Mouse (Mus musculus) c-Kit-positive CD71-positive TER-119-negative erythroid progenitor cells, embryonic 14.5 days (primary cell): ENCODE results near the gene Lman1l.

ENCODE experiments used
- DNase-seq: peaks from one replicate; pipeline ENCODE4 v3.0.0-alpha.2; 2013; ENCODE audit warnings: low read depth

Gene Lman1l

DNA sequence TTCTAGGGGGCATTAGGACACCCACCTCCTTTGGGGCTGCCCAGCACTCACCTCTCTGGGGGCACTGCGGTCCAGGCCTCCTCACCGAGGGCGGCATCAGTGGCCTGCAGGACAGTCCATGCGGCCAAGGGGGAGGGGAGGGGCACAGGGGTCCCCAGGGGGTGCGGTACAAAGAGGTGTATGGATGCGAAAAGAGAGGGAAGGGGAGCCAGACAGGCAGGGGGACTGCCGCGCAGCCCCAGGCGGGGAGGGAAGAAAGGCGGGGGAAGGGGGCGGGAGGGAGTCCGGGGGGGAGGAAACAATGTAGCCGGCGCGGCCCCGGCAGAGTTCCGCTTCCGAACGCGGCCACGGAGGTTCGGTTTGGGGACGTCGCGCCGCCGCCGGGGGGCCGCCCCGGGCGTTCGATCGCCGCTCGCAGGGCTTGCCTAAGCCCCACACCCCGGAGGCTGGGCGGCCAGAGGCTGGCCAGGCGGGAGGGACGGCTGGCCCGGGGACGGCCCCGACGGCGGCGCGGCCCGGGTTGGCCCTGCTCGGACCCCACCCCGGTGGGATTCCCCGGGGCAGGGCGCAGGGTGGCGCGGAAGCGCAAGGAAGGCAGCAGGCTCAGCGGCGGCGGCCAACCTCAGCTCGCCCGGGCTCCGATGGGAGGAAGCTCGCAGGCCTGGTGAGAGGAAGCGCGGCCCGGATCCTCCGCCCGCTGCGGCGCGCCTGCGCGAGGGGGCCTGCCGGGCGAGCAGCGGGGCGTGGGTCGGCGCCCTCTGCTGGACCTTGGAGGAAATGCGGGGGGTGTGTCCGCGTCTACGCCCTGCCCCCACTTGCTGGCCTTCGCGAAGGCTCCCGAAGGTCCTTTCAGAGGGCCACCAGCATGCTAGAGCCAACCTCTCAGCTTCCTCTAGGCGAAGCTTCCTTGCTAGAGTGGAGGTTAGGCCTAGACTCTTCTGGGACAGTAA, 24.6 kb upstream of the Lman1l start:
- DNase-seq, result peak; percentile 70

DNA sequence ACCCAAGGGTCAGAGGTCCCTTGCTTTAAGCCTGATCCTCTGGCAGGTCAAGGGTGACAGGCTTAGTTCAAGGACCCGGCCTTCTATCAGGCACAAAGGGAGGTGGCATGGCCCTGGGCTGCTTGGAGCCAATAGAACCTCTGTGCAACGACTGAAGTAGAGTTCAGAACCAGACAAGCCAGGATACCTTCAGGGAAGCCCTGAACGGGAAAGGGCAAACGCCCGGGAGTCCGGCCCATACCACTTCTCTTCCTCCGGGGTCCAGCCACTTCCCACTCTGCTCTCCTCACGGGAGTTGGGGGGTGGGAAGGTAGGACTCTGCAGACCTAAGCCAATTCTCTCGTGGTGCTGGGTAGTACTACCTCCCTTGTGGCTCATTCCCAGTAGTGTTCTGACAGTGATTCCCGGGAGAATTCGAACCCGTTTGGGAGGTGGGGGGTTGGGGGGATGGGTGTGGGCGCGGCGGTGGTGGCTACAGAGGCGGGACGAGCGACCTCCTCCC, 23.9 kb upstream of the Lman1l start:
- no peak for DNase-seq

DNA sequence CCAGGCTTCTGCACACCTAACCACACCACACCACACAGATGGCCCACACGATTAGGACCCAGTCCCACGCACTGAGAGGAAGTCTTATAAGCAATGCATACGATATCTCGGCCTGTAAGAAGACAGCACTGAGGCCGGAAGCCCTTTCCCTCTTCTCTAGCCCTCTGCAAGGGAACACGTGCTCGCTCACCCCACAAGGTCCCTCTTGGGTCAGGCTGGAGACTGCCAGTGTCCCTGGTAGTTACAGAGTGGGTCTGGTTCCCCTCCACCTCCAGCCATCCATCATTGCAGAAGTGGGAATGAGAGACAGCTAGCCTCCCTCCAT, 23.2 kb upstream of the Lman1l start:
- DNase-seq, result no peak

DNA sequence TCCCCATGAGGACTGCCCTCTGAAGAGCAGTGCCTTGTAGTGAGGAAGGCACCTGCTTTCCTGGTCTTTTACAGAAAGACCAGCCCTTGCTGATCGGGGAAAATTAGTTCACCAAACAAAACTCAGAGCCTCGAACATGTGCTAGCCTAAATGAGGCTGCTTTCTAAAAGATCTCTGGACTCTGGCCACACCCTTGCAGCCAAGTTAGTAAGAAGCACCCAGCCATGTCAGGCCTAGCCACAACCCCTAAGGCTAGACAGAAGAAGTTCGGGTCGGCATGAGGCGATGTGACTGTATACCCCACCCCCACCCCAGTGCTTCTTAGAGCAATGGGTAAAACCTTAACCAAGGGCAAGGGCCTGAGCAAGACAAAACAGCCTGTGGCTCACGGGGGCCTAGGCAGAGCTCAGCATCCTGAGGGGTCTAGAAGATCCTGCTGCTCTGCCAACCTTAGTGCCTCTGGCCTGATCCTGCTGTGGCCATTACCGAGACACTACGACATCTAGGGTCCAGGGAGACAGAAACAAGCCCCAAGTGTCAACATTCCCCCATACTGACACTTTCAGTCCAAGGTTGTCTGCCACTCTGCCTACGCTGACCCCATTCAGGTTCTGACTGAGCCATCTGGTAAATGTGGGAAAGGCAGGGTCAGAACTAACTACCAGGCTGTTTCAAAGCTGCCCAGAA, 22.7 kb upstream of the Lman1l start:
- no peak for DNase-seq

DNA sequence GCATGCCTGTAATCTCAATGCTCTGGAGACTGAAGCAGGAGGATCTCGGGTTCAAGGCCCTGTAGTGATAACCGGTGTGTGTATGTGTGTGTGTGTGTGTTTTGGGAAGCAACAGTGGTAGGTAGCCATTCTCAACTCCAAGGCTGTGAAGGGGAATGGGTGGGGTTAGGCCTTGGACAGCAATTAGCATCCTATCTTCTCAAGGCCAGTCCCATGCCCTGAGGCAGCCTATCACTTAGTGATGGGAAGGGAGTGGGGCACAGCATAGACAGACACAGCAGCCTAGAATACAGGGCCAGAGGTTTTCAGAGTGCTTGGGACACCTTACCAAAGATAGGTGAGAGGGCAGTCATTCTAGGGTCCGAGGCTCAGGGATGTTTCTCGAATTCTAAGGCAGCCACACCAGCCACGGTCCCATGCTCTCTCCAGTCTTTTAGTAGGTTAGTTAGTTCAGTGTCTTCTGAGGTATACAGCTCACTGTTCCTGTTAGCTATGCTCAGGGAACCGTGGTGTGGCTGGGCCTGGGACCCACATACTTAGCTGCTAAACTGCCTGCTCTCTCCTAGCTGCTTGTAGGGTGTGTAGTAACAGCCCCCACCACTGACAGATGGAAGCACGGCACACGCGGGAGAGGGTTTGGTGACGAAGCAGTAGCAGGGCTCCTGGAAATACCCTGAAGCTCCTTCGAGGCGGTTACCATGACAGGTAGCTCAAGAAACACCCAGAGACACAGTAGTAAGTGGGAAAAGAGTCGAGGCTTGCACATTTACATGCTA, 21.4 kb upstream of the Lman1l start:
- no peak for DNase-seq

DNA sequence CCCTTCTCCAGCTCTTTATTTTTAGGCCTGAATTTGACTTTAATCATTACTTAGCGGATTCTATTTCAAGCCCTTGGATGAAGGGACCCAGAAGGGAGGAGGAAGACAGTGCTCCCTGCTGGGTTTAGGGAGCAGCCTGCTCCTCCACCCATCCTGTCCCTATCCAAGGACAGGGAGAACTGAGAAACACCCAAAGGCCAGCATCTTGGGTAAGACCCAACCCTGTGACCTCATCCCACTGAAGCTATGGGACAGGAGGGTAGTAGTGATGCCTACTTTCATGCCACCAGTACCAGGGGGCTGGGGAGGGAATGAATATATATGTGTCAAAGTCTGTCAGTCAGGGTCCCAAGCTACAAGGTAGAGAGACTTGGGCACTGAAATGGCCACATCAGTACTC, 20.4 kb upstream of the Lman1l start:
- no peak for DNase-seq

DNA sequence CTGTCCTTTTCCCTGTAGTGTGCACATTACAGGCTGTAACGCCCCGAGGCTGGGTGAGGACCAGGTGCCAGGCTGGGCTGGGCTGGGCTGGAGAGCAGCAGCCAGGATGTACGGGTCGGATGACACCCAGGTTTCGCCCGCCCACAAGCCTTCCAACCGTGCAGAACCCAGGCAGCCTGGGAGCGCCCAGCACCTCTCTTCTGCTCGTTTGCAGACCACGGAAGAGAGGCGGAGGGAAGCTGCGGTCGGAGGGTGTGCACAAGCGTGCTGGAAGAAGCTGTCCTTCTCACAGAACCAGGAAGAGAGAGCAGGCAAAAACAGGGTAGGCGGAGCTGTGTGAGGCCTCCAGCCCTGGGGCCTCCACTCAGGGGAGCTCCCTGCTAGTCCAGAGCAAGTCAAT, 19.8 kb upstream of the Lman1l start:
- no peak for DNase-seq

DNA sequence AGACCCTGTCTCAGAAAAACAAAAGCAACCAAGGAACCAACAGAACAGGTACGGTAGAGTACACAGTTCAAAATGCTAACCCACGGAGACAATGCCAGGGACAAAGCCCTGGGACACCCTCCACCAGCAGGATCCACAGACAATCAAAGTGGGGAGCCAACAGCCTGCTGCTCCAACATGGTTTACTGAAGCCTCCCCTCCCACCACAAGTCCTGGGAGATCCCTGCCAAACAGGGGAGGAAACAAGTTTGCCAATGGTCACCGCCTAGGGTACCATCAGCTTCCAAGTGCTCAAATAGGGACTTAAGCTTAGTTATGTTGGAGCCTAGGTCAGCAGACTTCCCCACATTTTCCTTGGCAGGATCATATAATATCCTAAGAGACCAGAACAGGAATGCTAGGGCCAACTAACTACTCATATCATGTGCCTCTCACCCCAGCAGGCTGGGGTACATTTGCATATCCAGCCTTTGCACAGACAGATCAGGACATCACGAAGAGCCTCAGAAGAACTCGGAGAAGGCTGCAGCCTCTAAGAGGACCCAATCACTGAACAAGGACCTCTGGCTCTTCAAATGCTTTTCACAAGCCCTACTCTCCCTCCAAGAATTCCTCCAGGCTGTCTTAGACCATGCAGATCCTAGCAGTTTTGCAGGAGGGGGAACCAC, 19.2 kb upstream of the Lman1l start:
- DNase-seq, result no peak

DNA sequence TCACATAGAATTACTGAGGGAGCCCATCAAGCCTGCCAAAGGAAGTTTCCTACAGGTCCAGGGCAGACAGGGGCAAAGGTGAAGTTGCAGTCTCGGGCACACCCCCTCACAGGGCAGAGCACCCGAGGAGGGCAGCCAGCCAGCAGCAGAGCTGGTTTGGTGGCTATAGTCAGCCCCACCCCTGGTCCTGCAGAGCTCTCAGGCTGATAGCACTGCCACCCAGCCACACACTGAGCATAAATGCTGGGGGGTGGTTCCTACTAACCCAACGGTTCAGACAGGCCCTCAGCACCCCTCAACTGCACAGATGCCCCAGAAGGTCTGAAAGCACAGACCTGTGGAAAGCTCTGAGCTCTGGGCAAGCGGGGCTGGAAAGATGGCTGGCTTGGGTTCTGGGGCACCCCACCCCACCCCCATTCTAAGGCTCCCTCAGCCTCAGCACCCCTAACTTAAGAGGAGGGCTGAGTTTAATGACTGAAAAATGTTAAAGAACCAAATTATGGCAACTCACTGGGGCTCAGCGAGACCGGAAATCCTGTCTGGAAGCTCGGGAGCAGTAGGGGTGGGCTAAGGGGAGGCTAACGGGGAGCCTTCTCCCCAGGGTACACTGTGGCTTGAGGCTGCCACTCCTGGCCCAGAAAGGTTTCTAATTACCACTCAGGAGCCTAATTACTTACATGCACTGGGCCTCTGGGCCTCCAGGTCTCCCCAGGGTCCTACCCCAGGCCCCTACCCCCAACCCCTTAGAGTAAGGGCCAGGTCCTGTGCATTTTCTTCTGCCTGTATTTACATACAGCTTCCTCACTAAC, 18.3 kb upstream of the Lman1l start:
- no peak for DNase-seq

DNA sequence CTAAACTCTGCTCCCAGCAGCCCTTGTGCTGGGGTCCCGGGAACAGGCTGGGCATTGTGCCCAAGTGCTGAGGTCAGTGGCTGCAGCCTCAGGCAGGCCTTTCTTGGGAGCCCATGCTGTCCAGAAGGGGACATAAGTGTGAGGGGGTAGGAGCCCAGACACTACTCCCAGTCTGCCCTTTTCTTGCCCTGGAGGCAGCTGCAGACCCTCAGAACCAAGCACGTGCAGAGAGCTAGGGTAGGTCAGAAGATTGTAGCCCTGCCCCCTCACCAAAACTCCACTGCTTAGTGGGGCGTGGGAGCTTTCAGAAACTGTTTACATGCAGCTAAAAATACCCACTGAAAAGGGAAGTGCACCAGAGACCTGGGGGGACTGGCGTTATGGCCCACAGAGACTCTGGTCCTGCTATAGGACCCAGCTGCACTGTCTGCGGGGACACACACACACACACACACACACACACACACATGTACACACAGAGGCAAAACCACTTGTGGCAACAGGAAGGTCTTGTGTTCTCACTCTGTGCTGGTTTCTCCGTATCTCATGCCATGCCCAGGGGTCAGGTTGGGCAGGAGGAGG, 17.3 kb upstream of the Lman1l start:
- DNase-seq, result no peak

DNA sequence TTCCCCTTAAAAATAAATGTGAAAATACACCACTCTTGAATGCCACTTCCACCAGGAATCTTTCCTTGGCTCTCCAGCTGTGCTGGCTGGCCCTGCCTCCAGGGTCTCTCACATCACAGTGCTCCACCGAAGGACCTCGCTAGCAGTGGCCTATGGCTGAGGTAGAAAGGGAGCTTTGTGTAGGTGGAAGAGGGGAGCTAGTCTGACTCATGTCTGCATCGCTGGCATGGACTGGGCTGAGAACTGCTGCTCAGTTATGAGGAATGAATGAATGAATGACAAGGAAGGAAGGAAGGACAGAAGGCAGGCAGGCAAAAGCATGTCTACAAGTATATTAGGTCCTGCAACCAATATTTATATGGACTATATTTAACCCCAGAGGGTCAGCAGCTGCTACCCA, 16.7 kb upstream of the Lman1l start:
- DNase-seq, result no peak

DNA sequence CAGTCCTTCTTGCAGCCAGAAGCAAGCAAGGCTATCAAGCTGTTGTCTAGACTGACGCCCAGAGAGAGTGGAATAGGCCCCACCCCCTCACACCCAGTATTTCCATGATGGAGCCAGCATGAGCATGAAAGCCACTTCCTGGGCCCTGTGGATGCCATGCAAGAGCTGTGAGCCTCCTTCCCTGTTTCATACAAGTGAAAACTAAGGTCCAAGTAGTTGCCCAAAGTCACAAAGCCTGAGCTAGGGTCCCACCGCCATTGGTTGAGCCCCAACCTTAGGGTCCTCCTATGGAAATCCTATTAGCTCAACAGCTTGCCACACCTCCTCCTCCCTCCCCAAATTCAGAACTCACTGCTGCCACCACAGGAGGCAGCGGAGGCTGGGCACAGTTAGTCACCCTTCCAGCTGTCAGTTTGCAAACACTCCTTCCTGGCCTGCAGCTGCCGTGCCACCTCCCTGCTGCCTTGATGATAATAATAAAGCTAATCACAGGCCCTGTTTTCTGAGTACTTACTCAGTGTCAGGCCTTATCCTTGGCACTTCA, 13.0 kb upstream of the Lman1l start:
- DNase-seq, result no peak

DNA sequence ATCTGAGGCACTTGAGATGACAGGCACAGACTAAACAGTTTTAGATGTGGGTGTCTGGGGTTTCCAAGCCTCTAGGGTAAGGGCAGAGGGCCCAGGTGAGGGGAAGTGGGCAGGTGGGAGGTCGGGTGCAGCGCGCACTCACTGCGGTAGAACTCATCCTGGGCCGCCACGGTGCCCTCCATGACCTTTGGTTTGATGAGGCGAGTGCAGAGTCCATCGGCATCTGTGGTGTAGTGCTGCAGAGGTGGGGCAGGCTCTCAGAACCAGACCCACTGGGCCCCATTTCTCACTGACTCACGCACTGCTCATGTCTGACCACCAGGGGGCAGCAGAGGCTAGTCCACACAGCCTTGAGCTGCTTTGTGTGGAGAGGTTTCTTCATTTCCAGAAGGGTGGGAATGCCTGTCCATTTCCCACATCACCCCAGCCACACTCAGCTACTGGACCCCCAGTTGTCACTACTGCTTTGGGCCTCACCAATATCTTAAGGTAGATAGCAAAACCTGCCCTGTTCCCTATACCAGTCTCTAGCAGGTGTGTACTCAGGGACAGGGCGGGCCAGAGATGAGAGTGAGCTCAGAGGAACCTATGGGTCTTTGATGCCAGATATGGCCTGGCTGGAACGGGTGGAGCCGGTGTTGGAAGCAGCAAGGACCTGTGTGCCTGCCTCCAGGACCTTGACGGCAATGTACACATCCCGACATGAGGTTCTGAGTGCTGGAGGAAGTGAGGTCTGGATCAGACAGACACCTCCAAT, 8.7 kb upstream of the Lman1l start:
- DNase-seq, result no peak

DNA sequence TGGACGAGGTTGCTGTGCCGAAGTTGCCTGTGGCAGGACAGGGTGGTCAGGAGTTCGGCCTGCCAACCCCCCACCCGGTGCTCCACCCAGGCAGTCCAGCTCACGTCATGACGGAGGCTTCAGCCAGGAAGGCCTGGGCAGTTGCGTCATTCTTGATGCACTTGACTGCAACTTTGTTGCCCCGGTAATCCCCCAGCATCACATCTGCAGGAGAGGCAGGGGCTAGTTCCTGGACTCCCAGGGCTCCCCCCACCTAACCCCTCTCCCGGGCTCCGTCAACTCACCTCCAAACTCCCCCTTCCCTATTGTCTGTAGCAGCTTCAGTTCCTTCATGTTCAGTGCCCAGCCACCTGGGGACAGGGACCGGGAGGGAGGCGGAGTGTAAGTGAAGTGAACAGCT, 8.1 kb upstream of the Lman1l start:
- no peak for DNase-seq

DNA sequence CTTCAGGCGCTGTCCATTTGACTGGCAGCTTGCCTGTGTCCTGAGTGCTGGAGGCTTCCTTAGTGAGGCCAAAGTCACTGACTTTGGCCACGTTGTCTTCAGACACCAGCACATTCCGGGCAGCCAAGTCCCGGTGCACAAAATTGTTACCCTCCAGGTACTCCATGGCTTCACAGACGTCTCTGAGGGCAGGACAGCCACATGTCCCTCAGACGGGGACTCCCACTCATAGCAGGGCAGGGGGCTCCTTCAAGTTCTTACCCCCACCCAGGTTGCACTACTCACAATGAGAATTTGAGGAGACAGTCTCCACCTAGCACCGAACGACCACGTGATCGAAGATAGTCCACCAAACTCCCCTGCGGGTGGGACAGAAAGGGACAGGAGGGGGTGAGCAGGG, 7.3 kb upstream of the Lman1l start:
- DNase-seq, result no peak

DNA sequence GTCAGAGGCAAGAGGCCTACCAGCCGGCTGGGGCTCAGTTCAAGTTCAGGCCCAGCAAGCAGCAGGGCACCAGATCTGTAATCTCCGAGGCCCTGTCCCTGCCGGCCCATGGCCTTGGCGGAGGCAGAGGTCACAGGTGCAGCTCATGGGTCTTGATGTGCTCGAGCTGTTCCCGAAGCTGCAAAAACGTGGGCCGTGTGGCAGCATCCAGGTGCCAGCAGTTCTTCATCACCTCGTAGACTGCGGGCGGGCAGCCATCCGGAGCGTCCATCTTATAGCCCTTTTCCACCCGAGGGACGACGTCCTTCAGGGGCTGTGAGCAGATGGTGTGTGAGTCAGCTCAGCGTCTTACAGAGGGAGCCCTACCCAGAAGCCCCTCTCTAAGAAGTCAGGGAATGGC, 6.6 kb upstream of the Lman1l start:
- no peak for DNase-seq

DNA sequence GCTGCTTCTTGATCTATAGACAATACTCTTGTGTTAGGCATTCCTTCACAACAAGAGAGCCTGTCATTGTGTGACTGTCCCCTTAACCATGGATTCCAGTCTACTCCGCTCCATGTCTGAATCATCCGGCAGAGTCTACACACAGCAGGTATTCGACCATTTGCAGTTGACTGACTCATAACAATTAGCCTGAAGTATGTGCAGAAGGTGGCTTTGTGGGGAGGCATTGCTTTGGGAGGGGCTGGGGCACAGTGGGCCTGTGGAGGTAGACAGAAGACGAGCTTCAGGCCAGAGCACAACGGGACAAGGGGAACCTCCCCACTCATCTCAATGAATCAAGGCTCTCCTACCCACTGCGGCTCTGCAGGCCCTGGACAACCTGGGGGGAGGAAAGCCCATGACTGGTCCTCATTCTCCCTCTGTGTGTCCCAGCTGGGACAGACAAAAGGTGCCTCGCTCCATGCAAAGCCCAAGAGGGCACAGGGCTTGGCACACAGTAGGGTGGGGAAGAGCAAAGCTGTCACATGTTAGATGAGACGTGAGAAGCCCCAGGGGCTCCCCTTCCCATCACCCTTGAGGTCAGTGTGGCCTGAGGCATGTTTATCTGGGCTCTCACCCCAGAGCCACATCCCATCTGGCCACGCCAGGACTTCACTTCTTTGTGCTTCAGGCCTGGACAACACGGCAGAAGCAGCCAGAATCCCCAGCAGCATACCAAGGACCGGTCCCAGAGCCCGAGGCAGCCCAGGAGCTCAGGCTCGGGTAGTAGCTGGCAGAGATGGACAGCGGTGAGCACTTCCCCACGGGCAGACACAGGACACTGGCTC, 5.3 kb upstream of the Lman1l start:
- DNase-seq, result no peak

DNA sequence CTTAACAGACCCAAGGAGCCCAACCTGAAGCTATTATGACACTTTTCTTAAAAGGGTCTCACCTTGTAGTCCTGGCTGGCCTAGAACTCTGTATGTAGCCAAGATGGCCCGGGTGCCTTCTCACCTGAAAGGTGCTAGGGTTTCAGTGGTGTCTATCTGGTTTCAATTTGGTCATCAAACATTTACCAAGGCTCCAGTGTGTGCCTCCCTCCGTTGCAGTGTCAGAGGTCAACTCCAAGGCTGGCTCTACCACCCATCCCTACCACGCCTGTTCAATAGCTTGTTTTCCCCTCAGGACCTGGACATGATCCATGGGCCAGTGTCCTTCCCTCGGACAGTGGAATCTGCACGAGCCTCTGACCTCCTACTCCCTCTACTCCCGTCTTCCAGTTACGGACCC, 3.7 kb upstream of the Lman1l start:
- DNase-seq, result no peak

DNA sequence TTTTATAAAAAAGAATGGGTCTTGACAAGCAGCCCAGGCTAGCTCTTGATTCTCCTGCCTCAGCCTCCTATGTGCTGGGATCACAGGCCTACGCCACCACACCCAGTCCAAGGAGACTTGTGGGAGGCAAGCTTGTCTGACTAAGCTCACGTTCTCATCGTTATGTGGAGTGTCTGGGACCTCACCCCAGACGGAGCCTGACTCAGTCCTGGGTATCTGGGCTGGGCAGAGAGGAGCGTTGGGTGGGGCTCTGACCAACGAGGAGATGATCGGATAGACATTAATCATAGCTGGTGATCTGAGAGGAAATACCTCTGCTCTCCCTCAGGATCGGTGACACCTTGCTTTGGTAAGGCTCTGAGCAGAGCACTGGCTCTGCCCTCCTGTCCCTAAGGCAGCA, 1.7 kb downstream of the Lman1l start:
- DNase-seq, result no peak
